Mouse (Mus musculus) forebrain, embryonic 12.5 days (tissue): ENCODE data around the gene Eloa. TPM values are rescaled to one million over a fixed set of nuclear protein-coding genes. Genes with fewer than 3 reads are reported as not detected.
"Not testable (repeated sequence)": the region's sequence is repeated elsewhere in the genome, so short reads cannot be mapped to it uniquely, and the experiment has no call there.

ENCODE experiments used
- ATAC-seq: fragments of 200-750 bp; cut with Nextera tagmentation; 2 replicates; pipeline ENCODE4 v1.8.0; 2017; ENCODE audit warnings: moderate TSS enrichment; ENCODE audit not compliant: low FRiP score
- H3K27ac ChIP-seq: fragments of 300-500 bp; sonication (generic); 2 replicates; pipeline ENCODE4 v1.5.1; 2016; ENCODE audit warnings: mild to moderate bottlenecking
- H3K27me3 ChIP-seq: fragments of 300-500 bp; sonication (generic); 2 replicates; pipeline ENCODE4 v1.6.1; 2016; ENCODE audit warnings: mild to moderate bottlenecking
- H3K36me3 ChIP-seq: fragments of 300-500 bp; sonication (generic); replicated peaks from 2 replicates; pipeline ENCODE4 v1.6.1; 2016; ENCODE audit warnings: mild to moderate bottlenecking
- H3K4me1 ChIP-seq: fragments of 300-500 bp; sonication (generic); 2 replicates; pipeline ENCODE4 v1.6.1; 2016
- H3K4me2 ChIP-seq: fragments of 300-500 bp; sonication (generic); 2 replicates; pipeline ENCODE4 v1.6.1; 2016; ENCODE audit warnings: mild to moderate bottlenecking, moderate library complexity
- H3K4me3 ChIP-seq: fragments of 300-500 bp; sonication (generic); replicated peaks from 2 replicates; pipeline ENCODE4 v1.5.1; 2016; ENCODE audit warnings: mild to moderate bottlenecking
- H3K9ac ChIP-seq: fragments of 300-500 bp; sonication (generic); 2 replicates; pipeline ENCODE4 v1.6.1; 2016; ENCODE audit warnings: mild to moderate bottlenecking
- H3K9me3 ChIP-seq: fragments of 300-500 bp; sonication (generic); 2 replicates; pipeline ENCODE4 v1.6.1; 2016
- WGBS: fragments of 180-500 bp; shearing (Covaris S2); methylation state at CpG from one replicate; pipeline ENCODE4 v1.1.7; 2016; 5-methylcytosine and 5-hydroxymethylcytosine counted together
- polyA plus RNA-seq: library from polyadenylated mRNA; unstranded; fragments of >200 nt; fragmentation: Nextera tagmentation; extraction: Ambion mirVana; gene quantifications from 2 replicates; pipeline ENCODE4 v1.2.1, GENCODE M21; 2016

Gene Eloa
- polyA plus RNA-seq, 1 experiment from 2014 or later: 34.2 TPM

- 67% methylated on average over 9 of the region's 9 CpGs for WGBS
Observed at GRCm38 (mm10) chr4:135987714-135988113, 33.8 kb downstream of the Eloa start.

GRCm38 (mm10) chr4:135986943-135987710, 34.4 kb downstream of the Eloa start, which contains the start of gene Pithd1:
Gene Pithd1, minus strand, starts transcription at chr4:135987264.
- Histone ChIP-seq H3K4me3 (peak within 1 kb of the TSS; percentile 95), H3K9ac (peak within 1 kb of the TSS; percentile 95), H3K4me2 (peak within 1 kb of the TSS; percentile 76), H3K27ac (peak within 1 kb of the TSS; percentile 86), H3K36me3 (peaks cover 32% of the 10 kb centered on the region), H3K27me3 (no peaks in the 10 kb centered on the region), H3K4me1 (peaks cover 13% of the 10 kb centered on the region), H3K9me3 (no peaks in the 10 kb centered on the region)
- WGBS: under 1% methylated on average over 81 of the region's 81 CpGs
- ATAC-seq: peak; percentile 95

More at GRCm38 (mm10) chr4:135987714-135988113, 33.8 kb downstream of the Eloa start:
- Histone ChIP-seq H3K36me3 (peaks cover 27% of the 10 kb centered on the region), H3K27ac (no peak overlapping the region), H3K4me3 (peak overlapping the region; percentile 95), H3K4me1 (peaks cover 13% of the 10 kb centered on the region), H3K9me3 (no peaks in the 10 kb centered on the region), H3K27me3 (no peaks in the 10 kb centered on the region), H3K4me2 (peak overlapping the region; percentile 76), H3K9ac (peak overlapping the region; percentile 95; the same call in 1 of the 2 replicates)
- no peak for ATAC-seq

GRCm38 (mm10) chr4:135986301-135986942, 35.1 kb downstream of the Eloa start:
- Histone ChIP-seq H3K36me3 (peaks cover 35% of the 10 kb centered on the region), H3K27ac (peak overlapping the region; percentile 86), H3K27me3 (no peaks in the 10 kb centered on the region), H3K9ac (peak overlapping the region; percentile 95), H3K9me3 (no peaks in the 10 kb centered on the region), H3K4me3 (peak overlapping the region; percentile 95), H3K4me1 (peaks cover 13% of the 10 kb centered on the region), H3K4me2 (peak overlapping the region; percentile 76)
- WGBS: 11% methylated on average over 22 of the region's 23 CpGs
- peak; percentile 6; the same call in 1 of the 2 replicates for ATAC-seq

- Histone ChIP-seq H3K9me3 (no peaks in the 10 kb centered on the region), H3K27me3 (no peaks in the 10 kb centered on the region), H3K4me2 (peak overlapping the region; percentile 76), H3K9ac (peak overlapping the region; percentile 95; the same call in 1 of the 2 replicates), H3K4me3 (peak overlapping the region; percentile 95), H3K27ac (no peak overlapping the region), H3K36me3 (peaks cover 41% of the 10 kb centered on the region), H3K4me1 (peaks cover 13% of the 10 kb centered on the region)
- ATAC-seq: no peak
- 91% methylated on average over 7 of the region's 7 CpGs for WGBS
Observed at GRCm38 (mm10) chr4:135985769-135986168, 35.8 kb downstream of the Eloa start.

GRCm38 (mm10) chr4:135985193-135985592, 36.4 kb downstream of the Eloa start:
- Histone ChIP-seq H3K27me3 (no peaks in the 10 kb centered on the region), H3K36me3 (peaks cover 45% of the 10 kb centered on the region), H3K27ac (no peak overlapping the region), H3K9ac (no peak overlapping the region), H3K4me1 (peaks cover 13% of the 10 kb centered on the region), H3K9me3 (no peaks in the 10 kb centered on the region), H3K4me3 (no peak overlapping the region), H3K4me2 (no peak overlapping the region)
- ATAC-seq: no peak
- 94% methylated on average over 5 of the region's 5 CpGs for WGBS

DNA sequence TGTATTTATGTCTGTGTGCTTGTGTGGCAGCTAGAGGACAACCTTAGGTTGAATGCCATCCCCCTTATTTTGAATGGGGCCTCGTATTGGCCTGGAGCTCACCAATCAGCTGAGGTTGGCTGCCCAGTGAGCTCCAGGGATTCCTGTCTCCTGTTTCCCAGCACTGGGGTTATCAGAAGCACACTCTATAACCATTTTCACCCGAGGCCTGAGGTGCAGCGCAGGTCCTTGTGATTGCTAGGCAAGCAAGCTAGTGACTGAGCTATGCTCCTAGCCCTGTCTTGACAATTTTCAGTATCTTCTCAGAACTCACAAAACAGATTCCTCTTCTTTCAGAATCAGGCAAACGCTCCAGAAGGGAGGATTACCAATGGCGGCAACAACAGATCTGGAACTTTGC, 37.0 kb downstream of the Eloa start:
- Histone ChIP-seq H3K4me2 (no peak overlapping the region), H3K9ac (no peak overlapping the region), H3K27ac (no peak overlapping the region), H3K4me1 (peaks cover 13% of the 10 kb centered on the region), H3K4me3 (no peak overlapping the region), H3K36me3 (peaks cover 45% of the 10 kb centered on the region), H3K9me3 (no peaks in the 10 kb centered on the region), H3K27me3 (no peaks in the 10 kb centered on the region)
- 91% methylated on average over 5 of the region's 5 CpGs for WGBS
- ATAC-seq: no peak

DNA sequence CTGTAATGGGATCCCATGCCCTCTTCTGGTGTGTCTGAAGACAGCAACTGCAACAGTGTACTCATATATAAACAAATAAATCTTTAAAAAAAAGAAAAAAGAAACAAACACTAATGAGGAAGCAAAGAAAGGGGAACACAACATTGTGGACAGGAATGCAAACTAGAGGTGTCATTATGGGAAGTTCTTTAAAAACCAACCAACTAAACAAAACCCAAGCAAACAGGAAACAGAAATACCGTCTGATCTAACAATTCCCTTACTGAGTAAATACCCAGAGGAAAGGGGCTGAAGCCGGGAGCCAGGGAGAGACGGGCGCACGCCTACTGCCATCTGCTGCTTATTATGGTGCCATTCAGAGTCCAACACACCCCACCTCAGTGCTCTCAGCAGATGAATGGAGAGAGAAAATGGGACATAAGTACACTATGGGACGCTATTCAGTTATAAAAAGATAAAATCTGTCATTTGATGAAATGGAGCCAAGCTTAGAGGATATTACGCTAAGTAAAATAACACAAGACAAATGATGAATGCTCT, 40.0 kb downstream of the Eloa start:
- Histone ChIP-seq H3K4me3 (no peak overlapping the region), H3K4me1 (peaks cover 13% of the 10 kb centered on the region), H3K27ac (no peak overlapping the region), H3K36me3 (peaks cover 62% of the 10 kb centered on the region), H3K4me2 (no peak overlapping the region), H3K9ac (no peak overlapping the region), H3K9me3 (no peaks in the 10 kb centered on the region), H3K27me3 (no peaks in the 10 kb centered on the region)
- WGBS: 84% methylated on average over 7 of the region's 7 CpGs
- no peak for ATAC-seq

DNA sequence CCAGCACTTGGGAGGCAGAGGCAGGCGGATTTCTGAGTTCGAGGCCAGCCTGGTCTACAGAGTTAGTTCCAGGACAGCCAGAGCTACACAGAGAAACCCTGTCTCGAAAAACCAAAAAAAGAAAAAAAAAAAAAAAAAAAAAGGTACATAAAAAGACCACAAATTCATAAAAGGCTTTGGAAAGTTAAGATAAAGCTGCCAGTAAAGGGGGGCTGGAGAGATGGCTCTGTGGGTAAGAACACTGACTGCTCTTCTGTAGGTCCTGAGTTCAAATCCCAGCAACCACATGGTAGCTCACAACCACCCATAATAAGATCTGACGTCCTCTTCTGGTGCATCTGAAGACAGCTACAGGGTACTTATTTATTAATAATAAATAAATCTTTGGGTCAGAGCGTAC, 41.3 kb downstream of the Eloa start:
- 96% methylated on average over 5 of the region's 5 CpGs for WGBS
- ATAC-seq, H3K4me3 ChIP-seq, H3K4me2 ChIP-seq, H3K9me3 ChIP-seq, H3K27me3 ChIP-seq, H3K9ac ChIP-seq, H3K27ac ChIP-seq, H3K4me1 ChIP-seq: not testable (repeated sequence)
- peaks cover 73% of the 10 kb centered on the region for H3K36me3 ChIP-seq

DNA sequence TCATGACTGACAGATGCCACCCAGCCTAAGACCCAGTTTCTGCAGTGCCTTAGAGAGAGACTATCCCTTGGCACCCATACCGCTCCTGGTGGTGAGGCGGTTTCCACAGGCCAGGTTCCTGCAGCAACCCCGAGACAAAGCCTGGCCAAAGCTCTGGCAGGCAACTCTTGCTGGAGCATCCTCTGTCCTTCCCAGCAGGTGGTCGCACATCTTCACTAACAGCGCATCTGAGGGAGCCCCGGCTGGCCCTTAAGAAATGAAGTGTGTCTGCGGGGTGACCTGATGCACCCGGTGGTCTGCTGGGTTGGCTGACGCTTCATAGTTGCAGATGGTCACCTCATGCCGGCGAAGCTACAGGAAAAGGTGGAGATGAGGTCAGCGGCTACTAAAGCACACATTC, 45.4 kb downstream of the Eloa start:
- no peak overlapping the region for H3K9ac ChIP-seq
- H3K4me1 ChIP-seq: peaks cover 13% of the 10 kb centered on the region
- H3K4me3 ChIP-seq: no peak overlapping the region
- H3K36me3 ChIP-seq: peaks cover 51% of the 10 kb centered on the region
- H3K4me2 ChIP-seq: no peak overlapping the region
- 94% methylated on average over 12 of the region's 12 CpGs for WGBS
- H3K27ac ChIP-seq: no peak overlapping the region
- no peaks in the 10 kb centered on the region for H3K27me3 ChIP-seq
- ATAC-seq: no peak
- no peaks in the 10 kb centered on the region for H3K9me3 ChIP-seq

DNA sequence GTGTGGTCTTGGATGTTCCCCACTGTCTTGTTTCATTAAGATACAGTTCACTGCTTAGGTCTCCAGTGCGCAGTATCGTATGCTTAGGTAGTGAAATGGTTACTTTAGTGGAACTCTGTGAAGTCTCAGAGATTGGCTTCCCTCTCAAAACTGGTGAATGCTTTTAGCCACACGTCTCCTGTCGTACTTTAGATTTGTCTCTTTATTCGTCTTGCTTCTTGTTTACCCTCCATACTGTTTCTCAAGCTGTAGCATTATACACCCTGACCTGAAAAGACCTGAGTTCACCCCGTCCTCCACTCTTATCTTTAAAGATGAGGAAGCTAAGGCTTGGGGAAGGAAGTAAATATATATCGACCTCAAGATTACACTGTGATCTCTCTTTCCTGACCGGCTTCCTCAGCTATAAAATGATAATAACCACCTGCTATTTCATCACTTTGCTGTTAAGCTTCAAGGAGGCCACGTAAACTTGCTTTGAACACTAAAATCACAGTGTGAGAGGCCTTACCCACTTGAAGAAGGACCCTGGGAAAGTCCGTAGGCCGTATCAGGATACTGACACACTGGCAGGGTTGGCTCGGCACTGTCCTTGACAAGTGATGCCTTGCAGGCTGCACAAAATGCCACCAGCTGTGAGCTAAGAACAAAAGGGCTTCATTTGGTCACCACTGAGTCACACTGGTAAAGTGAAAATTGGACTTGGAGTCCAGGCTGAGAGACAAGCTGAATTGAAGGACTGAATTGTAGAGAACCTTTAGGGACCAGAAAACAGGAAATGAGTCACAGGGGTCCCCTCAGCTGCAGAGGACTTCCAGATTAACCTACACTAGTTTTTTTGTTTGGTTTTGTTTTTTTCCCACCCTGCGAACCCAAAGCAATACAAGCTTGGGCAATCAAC, 48.4 kb downstream of the Eloa start:
- Histone ChIP-seq H3K27ac (no peak overlapping the region), H3K27me3 (no peaks in the 10 kb centered on the region), H3K9me3 (no peaks in the 10 kb centered on the region), H3K4me2 (peak overlapping the region; percentile 98), H3K4me1 (peaks cover 31% of the 10 kb centered on the region), H3K9ac (peak overlapping the region; percentile 94; the same call in 1 of the 2 replicates), H3K4me3 (peak overlapping the region; percentile 99), H3K36me3 (peaks cover 60% of the 10 kb centered on the region)
- WGBS: 78% methylated on average over 13 of the region's 13 CpGs
- ATAC-seq: no peak

DNA sequence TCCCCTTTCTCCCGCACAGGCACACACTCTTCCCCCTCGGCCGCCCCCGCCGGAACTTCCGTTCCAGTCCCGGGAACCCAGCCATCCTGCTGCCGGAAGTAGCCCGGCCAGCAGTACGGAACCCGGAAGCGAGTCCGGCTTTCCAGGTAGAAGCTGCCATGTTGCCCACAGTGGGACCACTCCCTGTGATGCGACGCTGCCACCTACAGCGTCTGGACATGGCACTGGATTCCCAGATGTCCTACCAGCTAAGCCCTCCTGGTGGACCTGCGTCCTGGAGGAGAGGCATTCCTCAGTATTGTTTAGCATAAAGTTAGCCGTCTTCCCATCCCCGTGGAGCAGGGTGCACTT, 49.0 kb downstream of the Eloa start, which contains the start of gene Lypla2:
TSS of gene Lypla2 (minus strand) at position 71 of the 351 bp plus-strand sequence.
- no peaks in the 10 kb centered on the region for H3K27me3 ChIP-seq
- peaks cover 66% of the 10 kb centered on the region for H3K36me3 ChIP-seq
- ATAC-seq: peak; percentile 87
- H3K9me3 ChIP-seq: no peaks in the 10 kb centered on the region
- peak within 1 kb of the TSS; percentile 94 for H3K9ac ChIP-seq
- H3K27ac ChIP-seq: peak within 1 kb of the TSS; percentile 75
- 1% methylated on average over 18 of the region's 19 CpGs for WGBS
- H3K4me1 ChIP-seq: peaks cover 32% of the 10 kb centered on the region
- peak within 1 kb of the TSS; percentile 99 for H3K4me3 ChIP-seq
- H3K4me2 ChIP-seq: peak within 1 kb of the TSS; percentile 98
